Mouse (Mus musculus): ENCODE results near the gene Hs3st2.

DNA sequence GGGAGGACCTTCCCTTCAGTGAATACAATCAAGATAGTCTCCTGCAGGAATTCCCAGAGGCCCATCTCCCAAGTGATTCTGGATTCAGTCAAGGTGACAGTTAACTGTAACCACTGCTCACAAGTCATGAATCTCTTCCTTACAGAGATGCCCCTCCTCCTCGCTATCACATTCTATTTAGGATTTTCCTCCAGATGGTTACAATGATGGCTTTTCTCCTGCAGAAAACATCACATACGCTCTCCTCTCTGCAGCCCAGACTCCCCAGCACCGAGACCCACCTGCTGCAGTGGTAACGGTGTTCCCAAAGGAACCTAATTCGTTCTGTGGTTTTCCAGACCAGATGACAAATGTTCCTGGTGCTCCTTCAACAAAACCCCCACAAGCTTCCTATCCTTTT is 49.5 kb downstream of the Hs3st2 start:
- TF ChIP-seq TCF12 (IDR thresholded peaks at IDR 0.05; ENCODE audit: insufficient read depth, poor library complexity, severe bottlenecking) (no peak), POLR2A (IDR thresholded peaks at IDR 0.05; ENCODE audit: insufficient read length, low read depth) (no peak), REST (IDR thresholded peaks at IDR 0.05; ENCODE audit: insufficient read depth, insufficient read length) (no peak)

Measured in myocyte (in vitro differentiated cells).